Mouse (Mus musculus): ENCODE measurements around the gene Abcc9.

- peak; percentile 70 for TF ChIP-seq CTCF (IDR thresholded peaks at IDR 0.05; ENCODE audit: low read depth)
- TF ChIP-seq EP300 (IDR thresholded peaks at IDR 0.05; ENCODE audit: low read depth) = no peak
Measured at GRCm38 (mm10) chr6:142706688-142707087, 4.6 kb upstream of the Abcc9 start.
